ENCODE assay signal across 23 mouse cellular contexts in the genomic region with DNA sequence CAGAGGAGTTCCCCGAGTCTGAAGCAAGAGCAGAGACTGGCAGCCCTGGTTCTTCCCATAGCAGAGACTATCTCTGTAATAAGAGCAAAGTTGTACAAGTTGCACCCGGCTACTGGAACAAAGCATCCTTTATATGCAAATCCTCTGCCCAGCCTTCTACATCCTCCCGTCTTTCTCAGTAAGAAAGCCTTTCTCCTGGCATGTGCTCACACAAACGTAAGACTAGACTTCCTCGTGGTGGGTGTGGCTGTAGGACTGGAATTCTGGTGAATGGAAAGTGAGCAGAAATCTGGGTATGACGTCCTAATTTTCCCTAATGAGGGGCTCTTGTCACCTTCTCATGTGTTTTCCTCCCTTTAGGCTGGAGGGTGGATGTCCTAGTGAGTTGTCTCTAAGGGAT.
DNase-seq lines count a peak whose midpoint lies in the region; ATAC-seq and TF ChIP-seq lines count a peak whose summit lies in the region.
"Had no signal": no experiment of that assay in that cellular context is flagged by ENCODE, and none has a peak within 500 bp of the region (broad histone marks: within the 10 kb centered on the region; RNA-seq: fewer than 3 reads in every experiment).

No protein-coding gene starts in this region.

- peaks cover 1% of the 10 kb centered on the region for H3K79me3 ChIP-seq in C2C12 (ENCODE audit: low read depth)

- peaks cover 75% of the 10 kb centered on the region for H3K36me3 ChIP-seq in C2C12 (ENCODE audit: control insufficient read depth, insufficient read depth)
- H3K36me3 ChIP-seq in midbrain, postnatal 0 days (ENCODE audit: insufficient read depth, low read length), result no peaks in the 10 kb centered on the region
- H3K36me3 ChIP-seq: heart, embryonic 10.5 days; hindbrain, embryonic 12.5 days had no signal

- no peak overlapping the region for H3K27ac ChIP-seq in midbrain, postnatal 0 days (ENCODE audit: low read depth, low read length)
- H3K27ac ChIP-seq: forebrain, embryonic 13.5 days; gastrocnemius, adult 2 months; heart, embryonic 10.5 days; hindbrain, embryonic 12.5 days had no signal

- H3K4me2 ChIP-seq in midbrain, postnatal 0 days (ENCODE audit: low read depth, low read length, poor library complexity, severe bottlenecking), result no peak overlapping the region
- H3K4me2 ChIP-seq: forebrain, embryonic 13.5 days; hindbrain, embryonic 12.5 days had no signal

- no peak overlapping the region for H3ac ChIP-seq in C2C12 (ENCODE audit: control insufficient read depth, insufficient read length, low read depth)

- H3K79me2 ChIP-seq in C2C12 (ENCODE audit: control insufficient read depth, insufficient read depth), result peaks cover 21% of the 10 kb centered on the region

- no peak overlapping the region for H3K9ac ChIP-seq in midbrain, postnatal 0 days (replicated peaks; ENCODE audit: low read length, poor library complexity, severe bottlenecking)
- H3K9ac ChIP-seq: forebrain, embryonic 13.5 days; forebrain, postnatal 0 days; hindbrain, embryonic 12.5 days had no signal

- 42% methylated on average over 6 of the region's 6 CpGs for WGBS in midbrain, postnatal 0 days

- H3K4me3 ChIP-seq in C2C12 (ENCODE audit: insufficient read depth, poor library complexity, severe bottlenecking), result no peak overlapping the region
- no peak overlapping the region for H3K4me3 ChIP-seq in midbrain, postnatal 0 days (ENCODE audit: low read depth, low read length)
- H3K4me3 ChIP-seq: forebrain, embryonic 13.5 days; gastrocnemius, adult 2 months; heart, embryonic 10.5 days; hindbrain, embryonic 12.5 days had no signal

- no peak for TF ChIP-seq CTCF in C2C12 (IDR thresholded peaks at IDR 0.05; ENCODE audit: control insufficient read depth, insufficient read depth, insufficient read length)
- TF ChIP-seq CTCF in midbrain, postnatal 0 days (IDR thresholded peaks at IDR 0.05), result no peak

- ATAC-seq in midbrain, postnatal 0 days (ENCODE audit: low FRiP score), result no peak
- ATAC-seq: forebrain, embryonic 13.5 days; forebrain, postnatal 0 days; hindbrain, embryonic 16.5 days; inflammation-experienced regulatory T-cells, adult 6 months had no signal

- no peaks in the 10 kb centered on the region for H3K27me3 ChIP-seq in C2C12 (ENCODE audit: control insufficient read depth, insufficient read depth, insufficient read length)
- H3K27me3 ChIP-seq in midbrain, postnatal 0 days (ENCODE audit: insufficient read depth, low read length), result no peaks in the 10 kb centered on the region
- H3K27me3 ChIP-seq: hindbrain, embryonic 12.5 days had no signal

- no peaks in the 10 kb centered on the region for H3K9me3 ChIP-seq in midbrain, postnatal 0 days (ENCODE audit: low read length)
- H3K9me3 ChIP-seq: forebrain, embryonic 13.5 days; heart, embryonic 10.5 days; hindbrain, embryonic 12.5 days had no signal

- peak; percentile 78 for DNase-seq in 3T3-L1 (ENCODE audit: low read depth, low spot score)
- peak; percentile 48 for DNase-seq in NIH3T3 (ENCODE audit: low read depth)
- peak; percentile 21 for DNase-seq in fibroblast of lung, adult 2 months (ENCODE audit: low read depth)
- DNase-seq in thymus, adult 18-20 months, result no peak
- DNase-seq in kidney, adult 11 months, result no peak
- no peak for DNase-seq in midbrain, postnatal 0 days (ENCODE audit: low spot score)
- DNase-seq: adrenal gland, adult 2 months; adrenal gland, postnatal 25 days; B cell, adult 2 months; cerebellum, adult 18-20 months; cerebellum, postnatal 10 days; forebrain, postnatal 0 days; gastrocnemius, adult 2 months; gastrocnemius, postnatal 25 days; heart, postnatal 10 days; heart, postnatal 4 days; kidney, adult 18-20 months had no signal

- no peaks in the 10 kb centered on the region for H3K4me1 ChIP-seq in midbrain, postnatal 0 days (ENCODE audit: insufficient read depth, low read length)
- H3K4me1 ChIP-seq: forebrain, embryonic 13.5 days; heart, embryonic 10.5 days; hindbrain, embryonic 12.5 days had no signal

TF ChIP-seq in C2C12, 6 proteins besides CTCF, POLR2A, EP300 and RAD21:
- TF ChIP-seq MAX (IDR thresholded peaks at IDR 0.05) (peak; percentile 50), MYOD1 (IDR thresholded peaks at IDR 0.05; ENCODE audit: control insufficient read depth, insufficient read length, low read depth) (no peak)

Comparison
In these comparisons a context has a peak if more than half of its experiments do, and no peak if none do; other contexts are left out.
1. DNase-seq: peak in 3T3-L1 (single experiment), NIH3T3 (single experiment) and fibroblast of lung, adult 2 months (single experiment); none in thymus, adult 18-20 months (0 of 2), kidney, adult 11 months (single experiment) and midbrain, postnatal 0 days (single experiment).